Mouse (Mus musculus) cerebellum, postnatal 4 days (tissue): ENCODE results near the gene Ahnak.
"Not testable (repeated sequence)": the region's sequence is repeated elsewhere in the genome, so short reads cannot be mapped to it uniquely, and the experiment has no call there.

Experiments used
- DNase-seq, 2 experiments: peaks; one replicate each; pipeline ENCODE4 v3.0.0; 2022; ENCODE audit warnings: low spot score in 2 of 2, mixed read lengths in 1 of 2

Ahnak gene

DNA sequence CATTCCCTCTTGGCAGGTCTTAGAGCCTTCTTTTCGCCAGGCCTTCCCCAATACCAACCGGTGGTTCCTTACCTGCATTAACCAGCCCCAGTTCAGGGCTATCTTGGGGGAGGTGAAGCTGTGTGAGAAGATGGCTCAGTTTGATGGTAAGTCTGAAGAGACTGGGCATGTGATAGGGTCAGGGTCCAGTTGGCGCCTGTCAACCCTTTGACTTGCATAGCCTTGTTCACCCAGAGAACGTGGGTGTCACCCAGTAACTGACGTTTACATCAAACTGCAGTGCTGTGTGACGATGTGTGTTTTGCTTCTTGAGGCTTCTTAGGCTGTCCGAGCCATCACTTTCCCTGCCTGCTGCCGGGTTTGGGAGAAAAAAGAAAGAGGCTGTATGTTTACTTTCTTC, 16.6 kb upstream of the Ahnak start:
- not testable (repeated sequence) for DNase-seq

DNA sequence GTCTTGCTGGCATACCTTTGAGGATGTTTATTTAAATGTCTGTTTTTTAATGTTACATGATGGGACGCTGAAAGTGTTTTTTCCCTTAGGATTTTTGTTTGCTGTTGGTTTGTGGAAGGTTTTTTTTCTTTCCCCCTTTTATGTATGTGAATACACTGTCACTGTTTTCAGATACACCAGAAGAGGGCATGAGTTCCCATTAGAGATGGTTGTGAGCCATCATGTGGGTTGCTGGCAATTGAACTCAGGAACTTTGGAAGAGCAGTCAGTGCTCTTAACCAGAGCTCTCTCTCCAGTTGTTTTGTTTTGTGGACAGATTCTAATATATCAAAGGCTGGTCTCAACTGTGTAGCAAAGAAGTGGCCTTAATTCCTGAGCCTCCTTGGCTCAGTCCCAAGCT, 14.4 kb upstream of the Ahnak start:
- DNase-seq, result no peak

DNA sequence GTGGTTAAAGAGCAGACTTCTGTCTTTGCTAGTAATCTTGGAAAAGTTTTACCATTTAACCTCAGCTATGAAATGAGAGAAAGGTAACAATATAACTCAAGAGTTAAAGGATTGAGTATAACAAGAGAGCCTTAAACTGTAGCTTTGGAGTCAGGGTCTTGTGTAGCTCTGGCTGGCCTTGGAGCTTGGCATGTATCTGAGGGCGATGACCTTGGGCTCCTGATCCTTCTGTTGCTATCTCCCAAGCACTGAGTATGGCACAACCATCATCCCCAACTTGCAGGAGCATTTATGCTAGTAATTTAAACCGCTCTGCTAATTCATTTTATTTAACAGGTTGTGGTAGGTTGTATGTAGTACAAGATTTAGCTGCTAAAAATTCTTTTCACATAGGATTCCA, 13.6 kb upstream of the Ahnak start:
- DNase-seq, result no peak

DNA sequence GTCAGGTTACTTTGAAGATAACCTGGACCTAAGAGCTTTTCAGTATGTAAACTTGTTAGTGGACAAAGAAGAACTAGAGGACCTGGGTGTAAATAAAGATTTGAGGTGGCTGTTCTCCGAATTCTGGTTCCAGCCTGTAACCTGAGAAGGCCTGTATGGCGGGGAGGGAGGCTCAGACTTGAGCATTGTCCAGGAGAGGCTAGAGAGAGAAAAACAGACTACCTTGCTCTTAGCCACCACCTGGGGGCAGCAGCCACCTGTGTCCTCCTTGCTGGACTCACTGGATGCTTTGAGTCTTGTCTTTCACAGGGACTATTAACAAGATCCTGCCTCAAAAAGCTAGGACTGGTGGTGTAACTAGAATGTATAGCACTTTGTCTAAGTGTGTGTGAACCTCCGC, 12.5 kb upstream of the Ahnak start:
- no peak for DNase-seq

DNA sequence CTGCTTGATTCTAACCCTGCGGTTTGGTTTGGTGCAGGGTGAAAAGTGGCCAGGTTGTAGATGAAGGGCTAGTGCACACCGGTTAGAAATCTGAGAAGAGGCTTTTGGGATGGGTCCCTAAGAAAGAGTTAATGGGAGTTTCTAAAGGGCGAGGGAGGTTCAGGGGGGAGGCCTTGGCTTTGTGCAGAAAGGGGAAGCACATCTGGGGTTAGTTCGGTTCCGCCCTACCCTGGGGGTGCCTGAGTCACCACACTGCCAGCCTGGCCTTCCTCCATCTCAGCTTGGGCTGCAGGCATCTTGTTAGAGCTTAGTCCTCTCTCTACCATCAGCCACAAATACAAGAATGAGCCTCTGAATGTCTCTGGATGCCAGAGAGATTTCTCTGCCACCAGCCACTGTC, 8.3 kb upstream of the Ahnak start:
- no peak for DNase-seq

DNA sequence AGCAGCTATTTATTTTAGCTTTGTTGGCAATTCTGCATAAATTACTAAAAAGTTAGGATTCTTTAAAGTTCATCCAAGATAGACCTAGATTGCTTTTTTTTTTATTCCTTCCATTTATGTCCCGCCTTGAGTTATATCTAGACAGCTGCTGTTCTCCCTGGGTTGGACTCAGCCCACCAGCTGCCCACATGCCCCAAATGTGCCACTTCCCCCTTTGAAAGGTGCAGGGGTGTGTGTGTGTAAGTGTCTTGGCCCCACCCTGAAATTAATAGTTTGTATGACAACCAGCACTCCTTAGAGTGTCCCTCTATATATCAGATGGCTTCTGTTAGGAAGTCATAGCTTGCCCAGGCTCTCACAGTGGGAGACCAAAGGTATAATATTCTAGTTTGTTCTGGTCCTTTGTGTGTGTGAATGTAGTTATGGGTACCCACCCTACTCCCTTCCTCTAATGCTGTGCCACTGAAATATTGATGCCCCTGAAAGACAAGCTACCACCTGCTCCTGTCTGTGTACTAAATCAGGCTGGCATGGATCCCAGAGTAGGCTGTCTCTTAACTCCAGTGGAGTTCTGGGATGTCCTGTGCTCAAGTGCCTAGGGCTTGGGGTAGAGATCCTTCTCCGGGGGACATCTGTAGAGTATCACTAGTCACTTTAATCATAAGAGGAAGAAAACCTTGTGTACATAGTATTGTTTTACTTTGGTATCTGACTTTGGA, 7.5 kb upstream of the Ahnak start:
- no peak for DNase-seq

DNA sequence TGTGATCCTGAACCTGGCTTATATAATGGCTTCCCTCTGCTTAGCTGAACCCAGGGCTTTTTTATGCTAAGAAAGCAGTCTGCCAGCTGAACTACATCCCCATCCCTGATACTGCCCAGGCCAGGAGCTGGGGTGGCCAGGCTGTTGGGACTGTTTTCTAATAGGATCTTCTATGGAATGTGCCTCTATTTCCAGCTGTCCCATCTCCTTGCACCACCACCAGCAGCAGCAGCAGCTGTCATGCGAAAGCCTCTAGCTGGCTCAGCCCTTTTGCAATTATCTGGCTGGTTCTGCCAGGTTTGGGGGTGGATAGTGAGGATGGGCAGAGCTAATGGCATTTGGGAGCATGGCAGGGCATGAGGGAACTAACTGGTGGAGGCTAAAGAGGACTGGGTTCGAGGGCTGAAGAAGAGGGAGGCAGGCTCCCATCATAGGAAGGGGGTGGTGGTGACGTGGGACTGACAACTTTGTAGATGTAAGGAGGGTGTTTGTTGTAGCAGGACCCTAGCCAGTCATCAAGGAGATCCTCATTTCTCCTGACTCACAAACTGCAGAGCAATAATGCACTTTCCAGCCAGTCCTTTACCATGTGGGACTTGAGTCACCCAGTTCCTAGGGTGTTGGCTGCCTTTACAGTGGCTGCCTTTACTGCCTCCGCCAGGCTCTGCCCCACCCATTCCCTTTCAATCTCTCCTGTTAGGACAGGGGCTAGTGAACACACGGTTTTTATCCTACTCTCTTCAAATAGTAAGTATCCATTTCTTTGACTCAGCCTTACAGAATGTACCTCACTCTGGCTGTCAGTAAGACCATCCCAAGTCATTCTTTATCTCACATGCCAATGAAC, 6.6 kb upstream of the Ahnak start:
- no peak for DNase-seq

DNA sequence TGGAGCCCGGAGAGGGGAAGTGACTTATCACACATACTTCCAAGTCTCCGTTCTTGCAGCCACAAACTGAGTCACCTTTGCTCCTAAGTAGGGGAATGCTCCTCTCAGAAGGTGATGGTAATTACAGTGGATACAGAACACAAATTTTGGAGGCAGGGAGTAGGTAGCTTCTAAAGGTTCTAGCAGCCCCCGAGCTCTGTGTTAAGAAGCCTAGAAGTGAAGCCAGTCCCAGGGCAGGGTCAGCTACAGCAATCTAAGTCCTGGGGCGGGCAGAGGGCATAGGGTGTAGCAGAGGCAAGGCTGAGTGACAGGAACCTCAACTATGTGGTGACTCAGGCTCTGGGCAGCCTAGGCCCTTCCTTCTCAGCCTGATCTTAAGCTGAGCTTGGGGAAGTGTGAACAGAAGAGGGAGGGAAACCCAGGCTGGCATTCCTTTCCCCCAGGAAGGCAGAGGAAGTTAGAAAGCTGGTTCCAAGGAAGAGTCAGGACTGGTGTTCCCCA, 5.9 kb upstream of the Ahnak start:
- no peak for DNase-seq

DNA sequence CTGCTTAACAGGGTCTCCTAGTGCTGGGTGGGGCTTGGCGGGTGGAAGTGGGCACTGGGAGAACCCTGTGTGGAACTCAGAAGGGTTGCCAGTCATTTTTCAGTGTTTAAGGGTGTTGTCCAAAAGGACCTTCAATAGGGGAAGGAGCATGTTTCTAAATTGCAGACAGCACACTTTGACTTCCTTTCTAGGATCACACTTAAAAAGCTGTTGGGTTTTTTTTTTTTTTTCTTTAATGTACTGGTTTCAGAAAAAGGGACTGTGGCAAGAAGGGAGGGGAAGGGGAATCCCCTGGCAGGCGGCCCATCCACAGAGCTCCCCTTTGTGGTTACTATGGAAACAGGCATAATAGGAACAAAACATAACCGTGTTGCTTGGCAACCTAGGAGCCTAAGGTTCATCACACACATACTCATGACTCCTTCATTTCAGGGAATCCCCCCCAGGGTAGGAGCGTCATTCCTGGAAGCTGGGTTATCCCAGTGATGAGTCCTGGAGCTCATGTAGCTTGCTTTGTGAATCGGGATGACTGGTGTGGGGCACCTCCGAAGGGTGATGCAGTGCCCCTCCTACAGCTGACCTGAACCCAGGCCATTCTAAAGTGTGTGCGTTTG, 4.7 kb upstream of the Ahnak start:
- DNase-seq, result peak in 1 of 2 experiments; percentile 49

DNA sequence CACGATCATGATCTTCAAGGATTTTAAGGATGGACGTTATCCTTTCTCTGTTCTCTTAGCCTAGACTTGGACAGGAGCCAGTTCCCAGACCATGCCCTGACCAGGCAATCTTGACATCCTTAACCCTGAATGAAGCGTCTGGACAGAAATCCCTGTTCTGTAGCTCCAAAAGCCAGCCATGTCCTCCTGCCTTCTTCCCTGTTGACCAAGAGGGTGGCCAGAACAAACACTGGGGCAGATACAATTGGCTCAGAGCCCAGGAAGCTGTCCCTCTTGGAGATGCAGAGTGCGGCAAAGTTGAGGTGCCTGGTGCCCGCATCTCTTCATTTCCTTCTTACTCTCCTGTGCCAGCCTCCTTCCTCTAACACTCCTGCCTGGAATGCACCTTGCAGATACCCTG, 3.2 kb upstream of the Ahnak start:
- DNase-seq, result no peak

DNA sequence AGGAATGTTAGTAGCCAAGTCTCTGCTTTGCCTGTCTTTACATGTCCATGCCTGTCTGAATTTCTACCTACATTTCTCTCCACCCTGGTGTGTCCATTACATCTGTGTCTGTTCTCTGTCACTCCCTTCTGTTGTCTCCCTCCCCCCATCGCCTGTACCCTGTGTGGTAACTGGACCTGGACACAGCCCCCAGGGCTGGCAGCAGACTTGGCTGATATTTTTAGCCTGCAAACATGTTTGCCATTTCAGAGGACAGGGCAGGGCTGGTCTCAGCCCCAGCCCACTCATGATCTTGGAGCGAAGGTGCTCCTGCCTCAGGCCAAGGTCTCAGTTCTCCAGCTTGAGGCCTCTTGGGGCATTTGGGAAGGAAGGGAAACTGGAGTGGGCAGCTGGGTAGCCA, 1.3 kb upstream of the Ahnak start:
- DNase-seq, result no peak

DNA sequence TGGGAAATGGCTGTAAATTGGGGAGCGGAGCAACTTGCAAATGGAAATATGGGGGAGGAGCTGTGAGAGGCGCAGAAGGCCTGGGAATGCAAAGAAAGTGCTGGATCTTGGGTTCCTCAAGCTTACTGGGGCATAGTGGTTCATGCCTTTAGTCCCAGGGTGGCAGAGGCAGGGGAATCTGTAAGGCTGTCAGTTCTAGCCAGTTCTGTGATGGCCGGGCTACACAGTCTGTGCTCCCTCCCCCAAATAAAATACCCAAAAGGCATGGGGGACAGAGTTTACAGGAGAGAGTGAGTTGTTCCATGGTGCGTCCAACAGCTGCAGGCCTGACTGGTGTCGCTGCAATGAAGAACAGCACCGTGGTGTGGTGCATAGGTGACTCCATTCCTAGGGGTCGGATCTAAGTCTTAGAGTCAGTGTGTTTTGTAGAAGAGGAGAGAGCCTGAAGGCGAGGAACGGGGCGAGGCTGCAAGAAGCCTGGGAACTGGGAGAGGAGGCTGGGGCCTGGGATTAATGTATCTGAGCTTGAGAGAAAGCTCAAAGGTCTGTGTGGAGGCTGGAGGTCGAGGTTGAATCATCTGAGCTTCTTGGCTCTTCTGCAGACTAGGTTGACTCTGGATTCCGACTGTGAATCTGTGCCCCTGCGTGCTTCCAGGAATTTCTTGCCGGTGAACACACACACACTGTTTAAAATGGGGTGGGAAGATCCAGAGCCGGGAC, 578 bp upstream of the Ahnak start:
- DNase-seq, result no peak

DNA sequence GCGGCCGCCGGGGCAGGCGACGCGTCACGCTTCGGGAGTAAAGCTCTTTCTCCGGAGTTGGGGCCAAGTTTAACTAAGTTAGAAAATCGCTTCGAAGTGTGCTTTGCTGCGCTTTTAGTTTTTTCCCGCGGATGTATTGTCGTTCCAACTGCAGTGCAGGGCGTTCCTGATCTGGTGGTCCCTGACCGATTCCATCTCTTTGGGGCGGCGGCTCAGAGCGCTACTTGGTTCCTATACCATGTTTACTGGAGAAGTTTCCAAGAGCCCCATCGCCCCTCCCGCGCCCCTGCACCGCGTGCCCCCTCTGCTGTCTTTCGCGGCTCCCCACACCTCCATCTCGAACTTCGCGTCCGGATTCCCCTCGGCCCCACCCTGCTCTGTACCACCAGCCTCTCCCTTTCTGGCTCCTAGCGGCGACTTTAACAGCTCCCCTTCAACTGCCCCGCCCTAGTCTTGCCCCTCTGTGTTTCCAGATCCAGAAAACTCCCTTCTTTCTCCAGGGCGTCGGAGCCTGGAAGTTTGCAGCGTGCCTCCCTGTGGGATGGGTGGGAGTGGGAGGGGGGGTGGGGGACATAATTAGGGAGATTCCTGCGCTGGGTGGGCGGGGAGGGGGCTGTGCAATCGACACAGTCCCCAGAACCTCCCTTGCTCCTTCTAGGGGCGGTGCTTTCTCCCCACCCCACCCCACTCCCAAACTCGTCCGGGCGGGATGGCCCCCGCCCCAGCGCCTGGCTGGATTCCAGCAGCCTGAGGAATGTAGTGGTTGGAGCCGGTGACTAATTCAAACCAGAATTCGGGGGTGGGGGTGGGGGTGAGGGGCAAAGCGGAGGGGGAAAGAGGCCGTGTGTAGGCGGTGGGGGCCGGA, 715 bp downstream of the Ahnak start:
- DNase-seq, result no peak

DNA sequence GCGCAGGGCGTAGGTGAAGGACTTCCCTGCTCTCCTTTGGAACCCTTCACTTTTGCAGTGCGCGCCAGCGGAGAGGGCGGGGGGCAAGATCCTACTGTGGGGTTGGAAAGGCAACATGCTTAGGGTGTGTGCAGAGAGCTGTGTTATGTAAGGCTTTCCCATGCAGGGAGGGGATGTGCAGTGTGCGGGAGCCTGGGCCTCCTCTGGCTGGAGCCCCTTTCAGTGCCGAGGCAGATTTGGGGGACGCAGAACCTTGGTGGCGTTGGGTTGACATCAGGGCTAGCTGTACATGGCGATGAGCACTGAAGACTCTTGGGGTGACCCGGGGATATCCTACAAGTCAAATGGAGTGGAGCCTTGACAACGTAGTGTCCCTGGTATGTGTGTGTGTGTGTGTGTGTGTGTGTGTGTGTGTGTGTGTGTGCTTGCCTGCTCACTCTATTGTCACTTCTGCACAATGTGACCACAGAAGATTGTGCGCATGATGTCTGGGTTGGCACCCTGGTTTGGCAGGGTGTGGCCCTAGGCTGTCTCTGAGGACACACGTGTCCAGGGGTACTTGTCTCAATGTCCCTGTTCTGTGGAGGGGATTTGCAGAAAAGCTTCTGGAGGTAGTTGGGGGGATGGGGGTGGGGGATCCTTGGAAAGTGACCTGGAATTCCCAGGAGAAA, 1.5 kb downstream of the Ahnak start:
- no peak for DNase-seq

DNA sequence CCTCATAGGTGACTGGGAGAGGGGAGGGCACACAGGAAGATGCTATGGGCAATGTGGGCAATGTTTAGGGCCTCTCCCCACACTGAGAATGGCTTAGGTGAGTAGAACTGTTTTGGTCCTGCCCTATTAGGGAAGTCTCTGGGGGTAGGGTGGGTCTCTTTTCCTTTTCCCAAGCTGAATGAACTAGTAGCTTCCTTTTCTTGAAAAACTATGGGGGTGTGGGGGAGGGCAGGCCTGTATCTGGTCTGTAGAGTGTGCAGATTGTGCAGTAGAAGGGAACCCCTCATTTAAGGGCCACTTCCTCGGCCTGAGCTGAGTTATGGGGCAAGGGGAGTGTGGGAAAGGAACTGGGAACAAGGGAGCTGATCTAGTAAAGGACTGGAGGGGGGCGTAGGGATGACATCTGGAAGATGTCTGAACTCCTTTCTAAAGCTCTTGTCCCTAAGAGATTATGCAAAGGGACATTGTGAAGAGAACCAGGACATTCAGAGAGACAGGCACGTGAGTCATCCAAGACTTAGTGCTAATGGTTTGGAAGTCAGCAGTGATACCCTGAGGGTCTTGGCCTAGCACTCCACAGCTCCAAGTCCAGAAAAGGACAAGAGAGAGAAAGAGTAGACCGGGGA, 2.3 kb downstream of the Ahnak start:
- DNase-seq, result no peak

DNA sequence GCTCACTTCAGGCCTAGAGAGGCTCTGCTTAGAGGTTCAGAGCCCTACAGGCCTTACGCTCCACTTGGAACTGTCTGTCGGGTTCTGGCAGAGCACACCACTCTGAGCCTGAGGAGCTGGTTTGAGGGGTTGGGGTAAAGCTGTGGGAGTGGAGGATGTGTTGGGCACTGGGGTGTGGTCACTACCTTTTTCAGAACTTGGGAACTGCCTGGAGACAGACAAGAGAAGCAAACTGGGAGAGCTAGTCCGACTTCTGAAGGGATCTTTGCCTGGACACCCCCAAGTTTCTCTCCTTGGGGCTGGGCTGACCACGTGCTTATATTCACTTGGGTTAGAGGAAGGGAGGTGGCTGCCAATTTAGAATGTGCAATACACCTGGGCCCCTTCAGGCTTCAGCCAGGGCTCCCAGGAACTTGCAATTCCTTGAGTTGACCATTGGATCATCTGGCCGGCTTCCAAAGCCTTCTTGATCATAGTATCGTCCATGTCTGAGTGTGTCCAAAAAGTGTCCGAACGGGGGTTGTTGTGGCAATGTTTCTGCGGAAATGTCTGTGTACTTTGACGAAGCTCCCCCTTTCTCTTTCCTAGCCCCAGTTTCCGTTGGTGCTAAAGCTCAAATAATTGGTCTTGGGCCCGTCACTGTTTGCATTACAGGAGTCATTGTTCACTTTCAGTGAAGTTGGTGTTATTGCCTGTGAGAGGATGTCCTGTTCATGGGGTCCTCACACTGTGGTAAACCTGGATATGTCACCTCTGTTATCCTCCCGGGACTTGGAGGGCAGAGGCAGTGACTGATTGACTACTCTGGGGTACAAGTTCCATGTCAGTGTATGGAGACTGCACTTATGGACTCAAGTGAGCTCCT, 3.0 kb downstream of the Ahnak start:
- DNase-seq, result no peak

DNA sequence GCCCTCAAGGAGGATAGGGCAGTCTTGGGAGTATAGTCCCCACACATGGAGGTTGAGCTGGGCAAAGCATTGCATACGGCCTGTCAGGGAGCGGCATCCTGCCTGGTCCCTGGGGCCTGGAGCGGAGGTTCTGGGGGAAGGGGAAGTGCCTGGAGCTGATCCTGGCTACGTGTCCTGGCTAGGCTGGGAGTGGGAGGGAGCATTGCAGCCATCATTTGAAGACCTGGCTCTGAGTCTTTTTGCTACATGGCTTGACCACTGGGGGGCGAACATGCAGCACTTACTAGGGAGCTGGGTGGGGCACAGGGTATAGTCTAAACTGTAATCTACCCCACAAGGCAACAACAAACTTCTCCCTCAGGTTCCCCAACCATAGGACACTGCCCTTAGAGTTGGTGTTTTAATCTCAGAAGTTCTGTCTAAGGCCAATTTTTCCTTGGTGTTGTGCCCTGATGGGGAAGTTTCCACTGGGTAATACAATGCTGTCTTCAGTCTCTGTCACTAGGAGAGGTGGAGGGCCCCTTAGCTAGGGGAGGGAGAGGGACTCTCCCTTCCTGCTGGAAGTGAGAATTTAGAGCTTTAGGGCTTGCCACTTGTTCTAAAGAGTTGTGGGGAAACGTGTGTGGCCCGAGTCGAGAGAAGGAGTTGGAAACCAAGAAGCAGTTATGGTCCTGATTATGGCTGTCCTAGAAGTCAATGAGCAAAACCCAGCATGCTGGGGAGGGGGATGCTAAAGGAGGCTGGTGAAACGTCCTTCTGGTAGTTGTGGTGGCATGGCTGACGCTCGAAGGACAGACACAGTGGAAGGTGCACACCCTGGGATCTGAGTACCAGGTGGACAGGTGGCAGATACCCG, 3.9 kb downstream of the Ahnak start:
- DNase-seq, result peak; percentile 57 to 74

DNA sequence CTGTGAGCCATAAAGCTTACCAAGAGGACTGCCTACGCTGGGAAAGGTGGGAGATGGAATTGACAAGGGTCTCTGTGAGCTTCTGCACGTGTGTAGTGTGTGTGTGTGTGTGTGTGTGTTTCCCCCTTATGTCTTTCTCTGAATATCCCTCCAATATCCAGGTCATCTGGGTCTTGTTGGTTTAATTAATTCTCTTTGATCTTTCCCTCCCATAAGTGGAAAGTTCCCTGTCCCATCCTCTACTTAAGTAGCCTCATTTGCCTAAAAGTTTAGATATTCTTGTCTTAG, 4.5 kb downstream of the Ahnak start:
- no peak for DNase-seq
